Mouse (Mus musculus): ENCODE measurements around the gene Tgfa. TPM values are rescaled to one million over a fixed set of nuclear protein-coding genes. Genes with fewer than 3 reads are reported as not detected.

The Tgfa gene
- polyA plus RNA-seq, 1 experiment: 0.49 TPM

- Histone ChIP-seq H3K27ac (ENCODE audit: insufficient read depth, low read length) (no peak overlapping the region), H3K36me3 (ENCODE audit: control insufficient read depth, insufficient read depth, low read length) (no peaks in the 10 kb centered on the region), H3K4me1 (ENCODE audit: control insufficient read depth, insufficient read depth, insufficient read length) (no peaks in the 10 kb centered on the region; the same call in 1 of the 2 replicates), H3K4me3 (ENCODE audit: extremely low read depth, insufficient read depth, insufficient read length) (no peak overlapping the region), H3K27me3 (ENCODE audit: control insufficient read depth, insufficient read depth, low read length) (no peaks in the 10 kb centered on the region)
- DNase-seq (ENCODE audit: low read depth in 1 of 2, low spot score in 2 of 2): no peak
- TF ChIP-seq POLR2A (IDR thresholded peaks at IDR 0.05; ENCODE audit: low read depth, low read length) (no peak), CTCF (IDR thresholded peaks at IDR 0.05; ENCODE audit: extremely low read depth, insufficient read depth, insufficient read length, insufficient replicate concordance) (no peak)
- WGBS: 83% methylated on average over 1 of the region's 1 CpGs
These were observed 119.0 kb downstream of the Tgfa start for GRCm38 (mm10) chr6:86314011-86314410.

- H3K36me3 ChIP-seq (ENCODE audit: control insufficient read depth, insufficient read depth, low read length): no peaks in the 10 kb centered on the region
- 59% methylated on average over 1 of the region's 1 CpGs for WGBS
- H3K27me3 ChIP-seq (ENCODE audit: control insufficient read depth, insufficient read depth, low read length): no peaks in the 10 kb centered on the region
- H3K4me3 ChIP-seq (ENCODE audit: extremely low read depth, insufficient read depth, insufficient read length): no peak overlapping the region
- TF ChIP-seq POLR2A (IDR thresholded peaks at IDR 0.05; ENCODE audit: low read depth, low read length): no peak
- TF ChIP-seq CTCF (IDR thresholded peaks at IDR 0.05; ENCODE audit: extremely low read depth, insufficient read depth, insufficient read length, insufficient replicate concordance): no peak
- no peak for DNase-seq (ENCODE audit: low read depth in 1 of 2, low spot score in 2 of 2)
- H3K4me1 ChIP-seq (ENCODE audit: control insufficient read depth, insufficient read depth, insufficient read length): no peaks in the 10 kb centered on the region
- no peak overlapping the region for H3K27ac ChIP-seq (ENCODE audit: insufficient read depth, low read length)
These were observed 122.0 kb downstream of the Tgfa start for GRCm38 (mm10) chr6:86317066-86317465.

- no peak overlapping the region for H3K4me3 ChIP-seq (ENCODE audit: extremely low read depth, insufficient read depth, insufficient read length)
- H3K4me1 ChIP-seq (ENCODE audit: control insufficient read depth, insufficient read depth, insufficient read length): no peaks in the 10 kb centered on the region
- H3K27me3 ChIP-seq (ENCODE audit: control insufficient read depth, insufficient read depth, low read length): no peaks in the 10 kb centered on the region
- H3K27ac ChIP-seq (ENCODE audit: insufficient read depth, low read length): no peak overlapping the region
- TF ChIP-seq CTCF (IDR thresholded peaks at IDR 0.05; ENCODE audit: extremely low read depth, insufficient read depth, insufficient read length, insufficient replicate concordance) (no peak), POLR2A (IDR thresholded peaks at IDR 0.05; ENCODE audit: low read depth, low read length) (no peak)
- no peak for DNase-seq (ENCODE audit: low read depth in 1 of 2, low spot score in 2 of 2)
- WGBS: 83% methylated on average over 4 of the region's 4 CpGs
- H3K36me3 ChIP-seq (ENCODE audit: control insufficient read depth, insufficient read depth, low read length): no peaks in the 10 kb centered on the region
These were observed 123.8 kb downstream of the Tgfa start for GRCm38 (mm10) chr6:86318855-86319254.

- whole genome bisulfite sequencing: 86% methylated on average over 5 of the region's 5 CpGs
- no peak for DNase-seq (ENCODE audit: low read depth in 1 of 2, low spot score in 2 of 2)
These were observed 127.1 kb downstream of the Tgfa start for GRCm38 (mm10) chr6:86322031-86322563.

GRCm38 (mm10) chr6:86322991-86323390, 128.0 kb downstream of the Tgfa start:
- Histone ChIP-seq H3K27ac (ENCODE audit: insufficient read depth, low read length) (no peak overlapping the region), H3K4me3 (ENCODE audit: extremely low read depth, insufficient read depth, insufficient read length) (no peak overlapping the region), H3K36me3 (ENCODE audit: control insufficient read depth, insufficient read depth, low read length) (no peaks in the 10 kb centered on the region), H3K4me1 (ENCODE audit: control insufficient read depth, insufficient read depth, insufficient read length) (no peaks in the 10 kb centered on the region), H3K27me3 (ENCODE audit: control insufficient read depth, insufficient read depth, low read length) (no peaks in the 10 kb centered on the region)
- 93% methylated on average over 9 of the region's 9 CpGs for WGBS
- no peak for TF ChIP-seq CTCF (IDR thresholded peaks at IDR 0.05; ENCODE audit: extremely low read depth, insufficient read depth, insufficient read length, insufficient replicate concordance)
- TF ChIP-seq POLR2A (IDR thresholded peaks at IDR 0.05; ENCODE audit: low read depth, low read length): no peak
- no peak for DNase-seq (ENCODE audit: low read depth in 1 of 2, low spot score in 2 of 2)

More at GRCm38 (mm10) chr6:86322031-86322563, 127.1 kb downstream of the Tgfa start:
- Histone ChIP-seq H3K27ac (ENCODE audit: insufficient read depth, low read length) (no peak overlapping the region), H3K36me3 (ENCODE audit: control insufficient read depth, insufficient read depth, low read length) (no peaks in the 10 kb centered on the region), H3K27me3 (ENCODE audit: control insufficient read depth, insufficient read depth, low read length) (no peaks in the 10 kb centered on the region), H3K4me1 (ENCODE audit: control insufficient read depth, insufficient read depth, insufficient read length) (no peaks in the 10 kb centered on the region), H3K4me3 (ENCODE audit: extremely low read depth, insufficient read depth, insufficient read length) (no peak overlapping the region)
- no peak for TF ChIP-seq POLR2A (IDR thresholded peaks at IDR 0.05; ENCODE audit: low read depth, low read length)
- no peak for TF ChIP-seq CTCF (IDR thresholded peaks at IDR 0.05; ENCODE audit: extremely low read depth, insufficient read depth, insufficient read length, insufficient replicate concordance)

GRCm38 (mm10) chr6:86324400-86324799, 129.4 kb downstream of the Tgfa start:
- Histone ChIP-seq H3K27ac (ENCODE audit: insufficient read depth, low read length) (no peak overlapping the region), H3K36me3 (ENCODE audit: control insufficient read depth, insufficient read depth, low read length) (no peaks in the 10 kb centered on the region), H3K27me3 (ENCODE audit: control insufficient read depth, insufficient read depth, low read length) (no peaks in the 10 kb centered on the region), H3K4me1 (ENCODE audit: control insufficient read depth, insufficient read depth, insufficient read length) (no peaks in the 10 kb centered on the region), H3K4me3 (ENCODE audit: extremely low read depth, insufficient read depth, insufficient read length) (no peak overlapping the region)
- DNase-seq (ENCODE audit: low read depth in 1 of 2, low spot score in 2 of 2): no peak
- TF ChIP-seq CTCF (IDR thresholded peaks at IDR 0.05; ENCODE audit: extremely low read depth, insufficient read depth, insufficient read length, insufficient replicate concordance) (no peak), POLR2A (IDR thresholded peaks at IDR 0.05; ENCODE audit: low read depth, low read length) (no peak)
- 94% methylated on average over 3 of the region's 3 CpGs for WGBS

Other genes with a start within 250 kb of the Tgfa start
- gene Dusp11, start 233.6 kb upstream of the Tgfa start, polyA plus RNA-seq (2012; rRNA removed): 21.3 and 25.7 TPM in 2 replicates
- gene Figla, start 179.1 kb upstream of the Tgfa start, polyA plus RNA-seq (2012; rRNA removed): not detected in 2 replicates
- gene Add2, start 166.5 kb upstream of the Tgfa start, polyA plus RNA-seq (2012; rRNA removed): 17.0 and 17.6 TPM in 2 replicates
- gene Fam136a, start 170.4 kb downstream of the Tgfa start, polyA plus RNA-seq (2012; rRNA removed): 8.9 and 9.7 TPM in 2 replicates
- 31.8 and 60.7 TPM in 2 replicates for gene Snrpg, start 176.1 kb downstream of the Tgfa start, polyA plus RNA-seq (2012; rRNA removed)
- gene Pcyox1, start 201.9 kb downstream of the Tgfa start, polyA plus RNA-seq (2012; rRNA removed): 10.3 and 10.5 TPM in 2 replicates
- 15.4 and 15.9 TPM in 2 replicates for gene Tia1, start 209.0 kb downstream of the Tgfa start, polyA plus RNA-seq (2012; rRNA removed)
- gene Gm44790, start 231.4 kb downstream of the Tgfa start, polyA plus RNA-seq (2012; rRNA removed): 8.5 and 10.4 TPM in 2 replicates
- gene C87436, start 243.2 kb downstream of the Tgfa start, polyA plus RNA-seq (2012; rRNA removed): 9.5 and 9.7 TPM in 2 replicates

All from spleen, adult 2 months (tissue).